Mouse (Mus musculus) frontal cortex, adult 2 months (tissue): ENCODE data around the gene Atp13a4. TPM values are rescaled to one million over a fixed set of nuclear protein-coding genes. Genes with fewer than 3 reads are reported as not detected.
A peak's percentile ranks its signal among the peaks of the same experiment; 100 is the strongest.

Source experiments
- DNase-seq, 2 experiments: peaks; one replicate each; pipeline ENCODE4 v3.0.0; 2022; ENCODE audit warnings: low spot score in 1 of 2; ENCODE audit errors: extremely low spot score in 1 of 2
- polyA plus RNA-seq: library from polyadenylated mRNA; depleted of rRNA; stranded (reverse); fragments of >200 nt; gene quantifications from 2 replicates; pipeline ENCODE4 v1.2.3, GENCODE M21; 2012; rRNA removed

The Atp13a4 gene
- 12.2 and 16.2 TPM in 2 replicates for polyA plus RNA-seq

DNA sequence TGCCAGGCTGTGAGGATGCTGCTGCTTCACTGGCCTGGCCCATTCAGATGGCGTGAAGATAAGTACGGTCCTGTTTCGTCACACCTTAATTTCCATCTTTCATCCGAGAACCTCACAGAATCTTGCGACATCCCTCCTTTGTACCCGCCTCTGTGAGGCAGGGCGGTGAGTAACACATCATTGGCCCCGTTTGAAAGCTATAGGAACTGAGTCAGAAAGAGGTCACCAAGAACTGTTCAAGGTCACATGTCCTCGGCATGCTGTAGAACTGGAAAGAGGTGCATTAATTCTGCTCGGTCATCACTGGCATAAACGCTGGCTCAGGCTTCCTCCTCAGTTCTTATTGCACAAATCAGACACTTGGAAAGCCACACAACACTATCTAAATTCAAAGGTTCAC, at the start of gene Atp13a4:
Gene Atp13a4, minus strand, starts transcription at position 36 of the 400 bp plus-strand sequence.
- DNase-seq = no peak

DNA sequence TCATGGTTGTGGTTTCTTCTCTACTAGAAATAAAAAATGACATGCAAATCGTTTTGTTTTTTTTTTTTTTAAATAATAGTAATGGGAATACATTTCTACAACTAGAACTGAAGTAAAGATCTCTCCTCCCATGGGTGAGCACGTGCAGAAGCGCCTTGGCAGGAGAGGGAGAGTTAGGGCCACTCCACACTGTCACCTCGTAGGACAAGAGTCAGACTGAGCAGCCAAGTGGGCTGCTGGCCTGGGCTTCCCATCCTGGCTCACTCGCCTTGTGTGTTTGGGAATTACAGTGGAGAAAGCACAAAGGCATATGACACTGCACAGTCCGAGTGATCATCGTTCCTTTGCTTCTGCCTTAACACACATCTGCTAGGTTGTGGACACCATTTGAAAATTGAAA, 47.5 kb upstream of the Atp13a4 start:
- DNase-seq = no peak

DNA sequence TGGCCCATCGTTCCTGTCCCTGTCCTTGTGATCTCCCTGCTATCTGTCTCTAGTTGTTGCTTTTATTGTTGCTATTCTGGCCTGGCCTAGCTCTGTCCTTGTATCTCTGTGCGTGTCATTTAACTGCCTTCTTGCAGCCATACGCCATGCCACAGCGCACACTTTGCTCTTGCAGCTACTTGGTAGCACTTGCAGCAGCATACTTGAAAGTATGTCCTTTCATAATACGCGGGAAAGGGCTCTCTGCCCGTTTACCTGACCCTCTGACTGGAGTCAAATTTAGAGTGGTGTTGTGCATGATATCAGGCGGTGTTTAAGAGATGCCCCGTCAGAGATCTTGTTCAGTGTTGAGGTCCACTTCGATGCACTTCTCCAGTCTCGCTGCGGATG, 35.1 kb upstream of the Atp13a4 start:
- DNase-seq = no peak

DNA sequence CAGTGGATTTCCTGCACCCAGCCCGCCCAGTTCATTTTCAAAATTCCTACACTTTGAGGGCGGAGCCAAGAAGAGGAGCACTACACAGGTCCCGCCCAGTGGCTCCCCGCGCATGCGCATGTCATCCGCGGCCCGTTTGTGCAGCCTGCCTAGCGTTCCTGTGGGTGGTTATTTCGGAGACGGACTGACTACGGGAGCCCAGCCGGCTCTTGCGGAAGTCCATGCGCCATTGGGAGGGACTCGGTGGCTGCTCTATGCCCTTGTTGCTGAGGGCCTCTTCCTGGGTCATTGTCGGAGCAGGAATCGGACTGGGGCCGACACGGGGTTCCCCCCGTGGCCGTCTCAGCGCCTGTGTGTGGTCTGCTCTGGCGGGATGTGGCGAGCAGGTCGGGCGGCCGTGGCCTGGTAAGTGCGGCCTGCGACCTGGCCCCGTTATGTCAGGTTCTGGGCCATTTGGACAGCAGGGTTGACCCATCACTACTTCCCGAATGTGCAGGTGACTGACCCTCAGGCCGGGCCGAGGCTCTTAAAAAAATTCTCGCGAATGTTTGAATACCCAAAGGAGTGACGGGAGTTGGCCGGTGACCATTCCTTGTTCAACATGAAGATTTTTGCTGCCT, 34.6 kb upstream of the Atp13a4 start, which contains the start of gene Opa1:
Gene Opa1, plus strand, starts transcription at position 168 of the 620 bp plus-strand sequence.
- DNase-seq = peak; percentile 90 to 99

DNA sequence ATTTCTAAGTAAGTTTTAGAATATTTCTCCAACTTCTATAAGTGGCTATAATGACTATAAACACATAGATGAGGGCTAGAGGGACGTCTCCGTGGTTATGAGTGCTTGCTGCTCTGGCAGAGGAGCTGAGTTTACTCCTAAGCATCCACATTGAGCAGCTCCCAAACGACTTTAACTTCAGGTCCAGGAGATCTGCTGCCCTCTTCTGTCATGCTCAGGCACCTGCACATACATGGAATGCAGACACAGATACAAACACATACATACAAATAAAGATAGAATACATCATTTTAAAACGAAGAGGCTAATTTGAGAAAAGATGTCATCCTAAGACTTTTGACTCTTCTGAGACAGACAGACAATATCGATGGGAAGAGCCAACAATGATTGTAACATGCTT, 31.0 kb upstream of the Atp13a4 start:
- peak in 1 of 2 experiments; percentile 38 for DNase-seq

DNA sequence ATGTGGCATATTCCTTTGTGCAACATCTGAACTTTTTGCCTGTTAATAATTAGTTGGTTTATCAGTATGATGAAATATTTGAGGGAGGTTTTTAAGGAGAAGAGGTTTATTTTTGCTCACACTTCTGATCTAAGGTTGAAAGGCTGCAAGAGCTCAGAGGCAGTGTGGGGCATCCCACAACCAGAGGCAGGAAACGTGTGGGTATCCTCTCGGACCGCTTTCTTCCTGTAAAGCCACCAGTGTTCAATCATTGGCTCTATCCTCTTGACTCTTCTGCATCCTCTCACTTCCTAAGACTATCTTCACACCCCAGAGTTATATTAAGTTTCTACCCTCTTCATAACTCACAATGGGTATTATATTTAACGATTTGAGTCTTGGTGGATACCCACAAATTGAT, 29.3 kb upstream of the Atp13a4 start:
- no peak for DNase-seq

DNA sequence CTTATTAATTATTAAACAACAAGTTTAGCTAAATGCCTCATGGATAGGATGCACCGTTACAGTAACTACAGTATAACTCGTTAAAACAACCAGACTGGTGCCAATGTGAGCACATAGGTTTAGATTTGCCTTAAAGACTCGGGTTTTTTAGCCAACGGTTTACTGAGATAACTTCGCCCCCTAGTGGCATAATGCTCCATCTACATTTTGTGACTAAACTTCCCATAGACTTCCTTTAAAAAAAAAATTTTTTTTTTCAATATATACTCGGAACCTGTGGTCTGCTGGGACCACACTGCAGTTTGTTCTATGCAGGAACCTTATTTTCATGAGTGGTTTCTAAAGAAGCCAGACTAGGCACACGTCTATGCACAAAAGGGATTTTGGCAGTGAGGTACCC, 16.2 kb upstream of the Atp13a4 start:
- DNase-seq = peak; percentile 21 to 88

DNA sequence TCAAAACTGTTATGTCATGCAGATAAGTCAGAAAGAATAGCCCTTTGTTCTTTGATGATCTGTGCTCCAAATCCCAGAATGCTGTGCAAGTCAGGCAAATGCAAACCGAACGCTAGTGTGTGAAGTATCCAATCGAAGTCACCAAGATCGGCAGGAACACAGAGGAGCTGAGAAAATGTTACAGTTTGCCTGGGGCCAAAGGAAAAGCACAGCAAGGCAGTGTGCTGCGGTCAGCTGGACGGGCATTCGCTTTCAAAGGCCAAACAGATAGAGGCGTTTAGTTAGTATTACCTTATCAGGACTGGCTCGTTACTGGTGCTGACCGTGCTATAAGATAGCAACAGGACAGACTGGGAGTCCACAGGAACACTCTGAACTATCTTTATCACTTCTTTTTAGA, 15.8 kb upstream of the Atp13a4 start:
- DNase-seq = no peak

DNA sequence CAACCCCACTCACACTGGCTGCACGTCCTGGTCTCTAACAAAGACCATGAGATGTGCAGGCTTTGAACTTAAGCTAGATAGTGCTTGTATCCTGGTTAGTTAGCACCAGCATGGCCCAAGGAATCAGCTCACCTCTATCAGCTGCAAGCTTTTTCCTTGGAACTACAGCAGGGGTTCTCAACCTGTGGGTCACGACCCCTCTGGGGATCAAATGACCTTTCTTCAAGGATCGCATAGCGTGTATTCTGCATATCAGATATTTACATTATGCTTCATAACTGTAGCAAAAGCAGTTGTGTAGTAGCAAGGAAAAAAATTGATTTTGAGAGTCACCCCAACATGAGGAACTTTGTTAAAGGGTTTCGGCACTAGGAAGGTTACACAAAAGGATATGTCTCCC, 15.0 kb upstream of the Atp13a4 start:
- no peak for DNase-seq

DNA sequence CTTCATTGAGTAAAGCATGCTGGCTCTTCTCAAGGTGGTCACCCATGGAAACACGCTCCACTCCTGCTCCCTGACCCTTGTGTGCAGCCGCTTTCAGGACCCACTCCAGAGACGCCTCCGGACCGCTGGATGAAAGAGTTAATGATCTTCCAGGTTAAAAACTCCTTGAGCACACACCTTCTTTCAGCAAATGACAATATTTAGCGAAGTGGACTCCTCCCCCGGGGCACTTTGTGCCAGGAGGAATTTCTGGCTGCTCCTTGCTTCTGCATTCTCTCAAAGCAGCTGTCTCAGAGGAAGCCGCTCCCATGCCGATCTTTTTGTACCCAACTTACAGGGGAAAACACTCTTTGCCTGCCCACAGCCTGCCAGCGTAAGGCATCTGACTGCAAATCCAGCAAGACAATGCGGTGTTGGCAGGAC, 3.4 kb downstream of the Atp13a4 start:
- DNase-seq = peak in 1 of 2 experiments; percentile 17

DNA sequence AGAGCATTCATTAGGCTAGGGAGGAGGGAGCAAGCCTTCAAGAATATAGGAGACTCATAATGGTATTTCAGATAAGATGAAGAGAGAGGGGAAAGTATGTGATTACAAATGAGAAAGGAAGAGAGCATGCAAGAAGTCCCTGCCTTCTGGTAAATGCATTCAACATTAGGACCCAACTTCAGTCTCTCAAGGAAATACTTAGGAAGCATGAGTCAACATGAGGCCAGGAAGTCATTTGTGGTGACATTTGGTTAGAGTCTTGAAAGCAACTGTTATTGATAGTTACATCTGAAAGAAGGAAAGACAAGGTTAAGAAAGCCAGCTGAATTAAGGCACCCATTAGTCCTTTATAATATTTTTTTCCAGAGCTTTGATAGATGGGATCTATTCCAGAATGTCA, 4.8 kb downstream of the Atp13a4 start:
- no peak for DNase-seq

DNA sequence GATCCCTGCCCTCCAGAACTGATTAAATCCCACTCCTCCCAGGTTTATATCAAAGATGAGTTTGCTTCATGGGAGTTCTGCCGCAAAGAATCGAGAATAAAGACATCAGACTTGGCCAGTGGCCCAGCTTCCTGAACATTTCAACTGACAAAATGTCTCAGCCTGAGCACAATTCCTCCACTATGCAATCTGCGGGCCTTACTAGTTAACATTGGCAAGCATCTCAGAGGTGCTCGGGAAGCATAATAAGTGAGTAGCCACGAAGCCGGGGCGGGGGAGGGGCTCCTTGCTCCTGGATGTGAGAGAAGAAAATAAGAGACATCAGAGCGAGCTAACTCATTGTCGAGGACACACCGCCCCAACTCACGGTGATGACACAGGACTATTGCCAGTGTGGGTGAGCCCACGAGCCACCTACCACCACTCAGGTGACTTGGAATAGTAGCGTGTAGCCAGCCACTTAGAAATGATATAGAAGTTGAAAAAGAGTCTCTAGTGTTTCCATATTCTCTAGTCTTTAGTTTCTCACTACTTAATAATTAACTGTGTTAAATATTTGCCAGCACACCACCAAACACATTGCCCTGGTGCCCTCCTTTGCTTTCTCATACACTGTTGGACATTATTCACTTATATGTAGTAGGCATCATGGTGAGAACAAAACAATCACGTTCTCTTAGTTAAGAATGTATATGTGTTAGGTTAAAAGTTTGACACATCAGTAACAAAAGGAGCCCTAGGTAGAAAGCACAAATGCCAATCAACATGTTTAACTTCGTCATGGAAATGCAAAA, 8.1 kb downstream of the Atp13a4 start:
- DNase-seq = peak in 1 of 2 experiments; percentile 37

DNA sequence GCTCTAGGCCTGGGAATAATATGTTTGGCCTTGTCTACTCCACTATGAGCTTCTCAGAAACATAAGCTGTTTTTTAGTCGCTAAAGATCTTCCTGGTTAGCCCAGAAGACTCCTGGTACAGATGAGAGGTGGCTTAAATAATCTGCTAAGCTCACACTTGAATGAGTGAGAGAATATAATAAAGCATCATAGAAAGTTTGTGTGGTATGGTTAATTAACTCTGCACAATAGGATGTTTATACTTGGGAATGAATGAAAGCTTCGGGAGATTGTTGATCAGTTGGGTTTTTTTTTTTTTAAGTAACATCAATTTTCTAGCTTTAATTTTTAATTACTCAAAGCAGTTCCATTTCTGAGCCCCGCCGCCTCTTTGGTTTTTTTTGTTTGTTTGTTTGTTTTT, 8.8 kb downstream of the Atp13a4 start:
- DNase-seq = no peak

DNA sequence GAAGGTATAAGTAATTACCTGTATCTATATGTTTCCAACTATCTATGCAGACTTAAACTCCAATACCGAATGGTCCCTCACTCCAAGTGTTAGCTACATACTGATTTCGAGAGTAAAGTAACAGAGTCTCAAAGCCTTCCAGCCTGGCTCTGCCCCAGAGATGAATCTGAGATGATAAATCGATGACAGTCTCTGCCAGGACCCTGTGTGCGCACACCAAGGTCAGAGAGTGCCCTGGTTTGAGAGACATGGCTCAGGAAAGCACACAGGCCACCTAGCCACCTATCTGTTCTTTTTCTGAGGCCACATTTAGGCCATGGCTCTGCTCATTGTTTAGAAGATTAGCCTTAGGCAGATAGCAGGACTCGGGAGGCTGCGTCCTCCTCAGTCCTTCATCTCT, 11.0 kb downstream of the Atp13a4 start:
- DNase-seq = no peak

DNA sequence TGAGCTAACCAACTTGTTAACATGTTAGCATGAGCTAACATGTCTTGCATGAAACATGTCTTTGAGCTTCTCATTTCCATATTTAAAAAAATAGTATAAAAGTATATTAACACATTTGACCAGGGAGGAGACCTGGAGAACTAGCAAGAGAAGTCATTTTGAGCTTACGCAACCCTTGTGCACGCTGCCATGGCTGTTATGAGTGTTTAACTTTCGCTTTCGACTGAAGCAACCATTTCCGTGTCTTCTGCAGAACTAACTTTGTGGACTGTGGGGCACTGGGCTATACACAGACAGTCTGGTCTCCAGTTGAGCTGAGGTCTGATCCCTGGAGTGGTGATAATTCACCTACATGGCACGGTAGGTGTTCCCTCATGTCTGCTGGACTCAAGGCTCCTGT, 17.6 kb downstream of the Atp13a4 start:
- DNase-seq = no peak

DNA sequence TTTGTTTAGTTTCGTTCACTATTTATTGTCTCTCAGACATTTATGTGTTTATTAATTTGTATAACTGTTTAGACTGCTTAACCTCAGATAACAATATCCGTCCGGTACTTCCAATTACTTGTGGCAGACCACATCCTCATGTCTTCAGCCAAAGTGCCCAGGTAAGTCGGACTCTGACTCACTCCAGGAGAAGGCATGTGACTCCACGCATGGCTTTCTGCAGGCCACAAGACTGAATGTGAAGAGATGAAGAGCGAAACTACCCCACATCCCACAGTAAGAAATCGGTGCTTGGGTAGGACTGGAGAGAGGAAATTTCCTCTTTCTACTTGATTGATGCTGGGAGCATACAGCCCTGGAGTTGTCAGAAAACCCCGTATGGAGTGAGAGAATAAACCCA, 18.1 kb downstream of the Atp13a4 start:
- DNase-seq = no peak

DNA sequence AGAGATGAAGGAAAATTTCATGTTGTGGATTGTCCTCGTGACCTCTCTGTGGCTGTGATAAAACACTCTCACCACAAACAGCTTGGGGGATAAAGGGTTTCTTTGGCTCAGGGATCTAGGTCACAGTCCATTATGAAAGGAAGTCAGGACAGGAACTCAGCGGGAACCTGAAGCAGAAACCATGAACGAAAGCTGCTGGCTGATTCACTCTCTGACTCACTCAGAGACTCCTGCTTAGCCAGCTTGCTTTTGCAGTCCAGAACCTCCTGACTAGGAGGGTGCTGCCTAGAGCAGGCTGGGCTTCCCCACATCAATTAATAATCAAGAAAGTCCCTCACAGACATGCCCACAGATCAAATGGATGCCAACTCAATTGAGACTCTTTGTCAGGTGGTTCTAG, 32.2 kb downstream of the Atp13a4 start:
- peak in 1 of 2 experiments; percentile 47 for DNase-seq

DNA sequence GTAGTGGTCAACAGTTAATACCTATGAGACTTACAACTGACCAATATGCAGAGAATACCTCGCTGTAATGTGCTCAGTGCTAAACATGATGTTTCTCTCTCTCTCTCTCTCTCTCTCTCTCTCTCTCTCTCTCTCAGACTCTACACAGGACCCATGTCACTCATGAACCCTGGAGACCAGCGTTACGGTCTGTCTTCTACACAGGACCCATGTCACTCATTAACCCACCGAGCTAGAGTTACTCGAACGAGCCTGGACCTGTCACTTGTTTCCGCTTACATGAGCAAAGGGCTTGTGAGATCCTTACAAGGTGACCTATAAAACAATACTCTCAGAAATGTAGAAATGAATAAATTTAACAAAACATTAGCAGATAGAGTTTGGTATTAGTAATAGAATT, 33.9 kb downstream of the Atp13a4 start:
- no peak for DNase-seq

DNA sequence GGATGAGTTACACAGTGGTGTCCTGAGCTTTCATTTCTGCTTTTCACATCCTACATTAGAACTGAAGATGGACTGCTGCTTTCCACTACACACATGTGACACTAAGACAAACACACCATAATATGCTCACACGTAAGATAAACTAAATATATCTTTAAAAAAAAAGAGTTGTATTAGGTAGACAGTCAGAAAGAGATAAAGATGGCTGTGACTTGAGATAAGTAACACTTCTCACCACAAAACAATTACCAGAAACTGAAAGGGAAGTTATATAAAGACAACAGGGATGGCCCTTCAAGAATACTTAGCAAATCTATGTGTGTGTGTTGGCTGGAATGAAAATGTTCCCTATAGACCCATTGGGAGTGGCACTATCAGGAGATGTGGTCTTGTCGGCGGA, 34.8 kb downstream of the Atp13a4 start:
- DNase-seq = no peak

DNA sequence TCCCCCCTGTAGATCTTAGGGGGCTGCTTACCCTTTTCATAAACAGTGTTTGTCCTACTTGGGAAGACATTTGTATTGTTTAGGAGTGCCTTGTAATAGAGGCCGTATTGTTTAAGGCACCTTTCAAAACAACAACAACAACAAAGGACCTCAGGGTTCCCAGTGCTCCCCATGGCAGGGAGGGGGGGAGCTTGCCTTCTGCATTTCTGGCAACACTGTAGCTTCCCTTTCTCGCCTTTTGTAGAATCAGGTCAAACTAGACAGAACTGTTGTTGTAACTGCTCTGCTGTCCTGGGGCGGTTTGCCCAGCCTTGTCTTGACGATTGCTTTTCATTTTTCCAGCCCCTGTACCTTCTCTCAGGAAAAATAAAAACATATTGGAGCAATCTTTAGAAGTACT, 40.0 kb downstream of the Atp13a4 start:
- DNase-seq = peak in 1 of 2 experiments; percentile 17

DNA sequence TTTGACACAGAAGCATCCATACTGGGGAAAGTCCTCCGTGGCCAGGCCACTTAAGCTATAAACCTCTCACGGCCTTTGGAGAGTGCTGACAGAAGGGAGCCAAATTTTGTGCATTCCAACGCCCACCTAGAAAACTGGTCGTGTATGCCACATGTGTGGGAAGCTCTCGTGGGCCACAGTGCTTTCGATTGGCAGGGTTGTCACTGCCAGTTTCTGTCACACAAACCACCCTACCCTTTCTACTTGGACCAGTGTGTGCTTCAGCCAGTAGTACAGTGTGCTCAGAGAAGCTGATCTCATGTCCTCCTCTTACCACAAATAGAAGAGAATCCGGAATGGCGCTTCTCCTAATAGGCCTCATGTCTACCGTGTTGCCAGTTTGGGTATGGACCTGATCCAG, 40.5 kb downstream of the Atp13a4 start:
- DNase-seq = peak; percentile 2 to 17

DNA sequence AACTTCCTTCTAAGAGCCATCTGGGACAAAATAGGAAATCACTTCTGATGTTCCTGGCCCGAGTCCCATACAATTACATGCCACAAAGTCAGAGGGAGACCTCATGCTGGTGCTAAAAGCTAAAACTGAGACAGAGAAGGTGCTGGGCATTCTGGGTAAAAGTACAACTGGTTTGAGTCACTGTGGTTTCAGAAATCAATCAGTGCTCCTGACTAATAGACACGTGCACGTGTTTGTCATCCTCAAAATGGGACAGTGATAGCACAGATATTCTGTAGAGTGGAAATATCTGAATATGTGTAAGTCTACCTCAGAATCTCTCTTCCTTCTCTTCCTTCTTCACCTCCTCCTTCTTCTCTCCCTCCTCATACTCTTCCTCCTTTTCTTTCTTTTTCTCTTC, 53.6 kb downstream of the Atp13a4 start:
- no peak for DNase-seq
